Mouse (Mus musculus): ENCODE results near the gene Aldoart2. TPM values are rescaled to one million over a fixed set of nuclear protein-coding genes. Genes with fewer than 3 reads are reported as not detected.

Gene Aldoart2
- total and polyA plus RNA-seq, 2 experiments from 2014 or later, result 0.30 TPM; not detected in 1

DNA sequence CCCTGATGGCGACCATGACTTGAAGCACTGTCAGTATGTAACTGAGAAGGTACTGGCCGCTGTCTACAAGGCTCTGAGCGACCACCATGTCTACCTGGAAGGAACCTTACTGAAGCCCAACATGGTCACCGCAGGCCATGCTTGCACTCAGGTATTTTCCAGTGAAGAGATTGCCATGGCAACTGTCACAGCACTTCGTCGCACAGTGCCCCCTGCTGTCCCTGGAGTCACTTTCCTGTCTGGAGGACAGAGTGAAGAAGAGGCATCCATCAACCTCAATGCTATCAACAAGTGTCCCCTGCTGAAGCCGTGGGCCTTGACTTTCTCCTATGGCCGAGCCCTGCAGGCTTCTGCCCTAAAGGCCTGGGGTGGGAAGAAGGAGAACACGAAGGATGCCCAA lies 828 bp downstream of the Aldoart2 start:
- Histone ChIP-seq H3K4me2 (ENCODE audit: low read depth) (no peak overlapping the region), H3K4me3 (ENCODE audit: low read depth, low read length) (no peak overlapping the region), H3K9ac (no peak overlapping the region), H3K4me1 (ENCODE audit: insufficient read depth) (no peaks in the 10 kb centered on the region), H3K27ac (ENCODE audit: low read depth, low read length) (no peak overlapping the region), H3K36me3 (ENCODE audit: insufficient read depth) (no peaks in the 10 kb centered on the region), H3K9me3 (ENCODE audit: low read length) (no peaks in the 10 kb centered on the region), H3K27me3 (ENCODE audit: insufficient read depth, low read length) (no peaks in the 10 kb centered on the region)
- DNase-seq (no peak), ATAC-seq (no peak)
- WGBS, result 77% methylated on average over 9 of the region's 9 CpGs
- TF ChIP-seq CTCF (IDR thresholded peaks at IDR 0.05; ENCODE audit: low read depth), result no peak

DNA sequence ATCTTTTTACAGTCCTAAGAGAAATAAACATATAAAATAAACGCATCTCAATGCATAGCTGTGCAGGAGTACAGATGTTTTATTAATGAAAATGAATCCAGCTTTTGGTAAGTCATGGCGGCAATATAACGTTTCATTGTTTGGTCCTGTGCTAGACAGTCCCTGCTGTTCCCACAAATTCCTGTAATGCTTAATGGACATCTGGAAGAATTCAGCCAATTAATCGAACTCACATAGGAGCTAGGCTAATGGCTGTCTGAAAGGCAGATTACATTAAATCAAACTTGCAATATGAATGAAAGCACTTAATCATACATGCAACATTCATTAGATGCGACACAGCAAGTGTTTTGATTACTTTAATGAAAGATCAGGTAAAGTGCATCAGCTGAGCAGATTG lies 1.8 kb downstream of the Aldoart2 start:
- 53% methylated on average over 5 of the region's 5 CpGs for WGBS

GRCm38 (mm10) chr12:55568466-55568865 lies 3.4 kb downstream of the Aldoart2 start:
- H3K27me3 ChIP-seq (ENCODE audit: insufficient read depth, low read length), result no peaks in the 10 kb centered on the region
- H3K4me3 ChIP-seq (ENCODE audit: low read depth, low read length), result no peak overlapping the region
- no peak overlapping the region for H3K27ac ChIP-seq (ENCODE audit: low read depth, low read length)
- DNase-seq (no peak), ATAC-seq (no peak)
- no peaks in the 10 kb centered on the region for H3K36me3 ChIP-seq (ENCODE audit: insufficient read depth)
- H3K4me1 ChIP-seq (ENCODE audit: insufficient read depth), result no peaks in the 10 kb centered on the region
- no peak for TF ChIP-seq CTCF (IDR thresholded peaks at IDR 0.05; ENCODE audit: low read depth)
- H3K4me2 ChIP-seq (ENCODE audit: low read depth), result no peak overlapping the region
- no peaks in the 10 kb centered on the region for H3K9me3 ChIP-seq (ENCODE audit: low read length)
- no peak overlapping the region for H3K9ac ChIP-seq
- 86% methylated on average over 3 of the region's 3 CpGs for WGBS

More for the DNA sequence above, 1.8 kb downstream of the Aldoart2 start:
- Histone ChIP-seq H3K9me3 (ENCODE audit: low read length) (no peaks in the 10 kb centered on the region), H3K9ac (no peak overlapping the region), H3K27ac (ENCODE audit: low read depth, low read length) (no peak overlapping the region), H3K4me1 (ENCODE audit: insufficient read depth) (no peaks in the 10 kb centered on the region), H3K36me3 (ENCODE audit: insufficient read depth) (no peaks in the 10 kb centered on the region), H3K4me3 (ENCODE audit: low read depth, low read length) (no peak overlapping the region), H3K27me3 (ENCODE audit: insufficient read depth, low read length) (no peaks in the 10 kb centered on the region), H3K4me2 (ENCODE audit: low read depth) (no peak overlapping the region)
- ATAC-seq (peak; percentile 14; the same call in 1 of the 2 replicates), DNase-seq (no peak)
- no peak for TF ChIP-seq CTCF (IDR thresholded peaks at IDR 0.05; ENCODE audit: low read depth)

- DNase-seq, result no peak
- no peak for TF ChIP-seq CTCF (IDR thresholded peaks at IDR 0.05; ENCODE audit: low read depth)
- Histone ChIP-seq H3K36me3 (ENCODE audit: insufficient read depth) (no peaks in the 10 kb centered on the region), H3K27ac (ENCODE audit: low read depth, low read length) (no peak overlapping the region), H3K4me1 (ENCODE audit: insufficient read depth) (no peaks in the 10 kb centered on the region), H3K9ac (no peak overlapping the region), H3K4me2 (ENCODE audit: low read depth) (no peak overlapping the region), H3K9me3 (ENCODE audit: low read length) (no peaks in the 10 kb centered on the region), H3K27me3 (ENCODE audit: insufficient read depth, low read length) (no peaks in the 10 kb centered on the region), H3K4me3 (ENCODE audit: low read depth, low read length) (no peak overlapping the region)
- 81% methylated on average over 6 of the region's 6 CpGs for WGBS
- ATAC-seq, result no peak
These were observed 4.6 kb downstream of the Aldoart2 start for GRCm38 (mm10) chr12:55569676-55570075.

GRCm38 (mm10) chr12:55570646-55571045 lies 5.6 kb downstream of the Aldoart2 start:
- no peak overlapping the region for H3K27ac ChIP-seq (ENCODE audit: low read depth, low read length)
- 88% methylated on average over 9 of the region's 9 CpGs for WGBS
- DNase-seq, result no peak
- no peaks in the 10 kb centered on the region for H3K27me3 ChIP-seq (ENCODE audit: insufficient read depth, low read length)
- no peaks in the 10 kb centered on the region for H3K4me1 ChIP-seq (ENCODE audit: insufficient read depth)
- H3K4me3 ChIP-seq (ENCODE audit: low read depth, low read length), result no peak overlapping the region
- H3K9ac ChIP-seq, result no peak overlapping the region
- H3K4me2 ChIP-seq (ENCODE audit: low read depth), result no peak overlapping the region
- TF ChIP-seq CTCF (IDR thresholded peaks at IDR 0.05; ENCODE audit: low read depth), result no peak
- no peaks in the 10 kb centered on the region for H3K9me3 ChIP-seq (ENCODE audit: low read length)
- H3K36me3 ChIP-seq (ENCODE audit: insufficient read depth), result no peaks in the 10 kb centered on the region
- no peak for ATAC-seq

- no peak overlapping the region for H3K27ac ChIP-seq (ENCODE audit: low read depth, low read length)
- H3K9me3 ChIP-seq (ENCODE audit: low read length), result no peaks in the 10 kb centered on the region
- no peak overlapping the region for H3K9ac ChIP-seq
- no peak overlapping the region for H3K4me2 ChIP-seq (ENCODE audit: low read depth)
- H3K36me3 ChIP-seq (ENCODE audit: insufficient read depth), result no peaks in the 10 kb centered on the region
- WGBS, result 47% methylated on average over 11 of the region's 11 CpGs
- no peaks in the 10 kb centered on the region for H3K27me3 ChIP-seq (ENCODE audit: insufficient read depth, low read length)
- no peak for TF ChIP-seq CTCF (IDR thresholded peaks at IDR 0.05; ENCODE audit: low read depth)
- no peak overlapping the region for H3K4me3 ChIP-seq (ENCODE audit: low read depth, low read length)
- ATAC-seq (no peak), DNase-seq (no peak)
- H3K4me1 ChIP-seq (ENCODE audit: insufficient read depth), result no peaks in the 10 kb centered on the region
These were observed 6.1 kb downstream of the Aldoart2 start for GRCm38 (mm10) chr12:55571181-55571580.

DNA sequence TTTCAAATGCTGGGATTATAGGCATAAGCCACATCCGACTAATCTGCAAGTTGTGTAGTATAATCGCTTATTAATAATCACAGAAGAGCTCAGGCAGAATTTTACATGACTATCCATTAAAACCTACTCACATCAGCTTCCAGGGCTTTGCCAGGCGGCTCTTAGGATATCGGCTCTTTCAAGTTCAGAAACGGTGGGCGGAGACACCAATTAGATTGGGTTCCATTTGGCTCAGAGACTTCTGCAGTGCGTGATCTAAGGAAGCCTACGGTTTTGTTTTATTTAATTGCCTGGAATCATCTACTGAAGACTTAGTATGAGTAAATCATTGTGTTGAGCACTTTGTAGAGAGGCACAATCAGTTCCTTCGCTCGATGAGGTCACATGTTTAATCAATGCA lies 6.6 kb downstream of the Aldoart2 start:
- H3K4me1 ChIP-seq (ENCODE audit: insufficient read depth), result no peaks in the 10 kb centered on the region
- no peak overlapping the region for H3K4me2 ChIP-seq (ENCODE audit: low read depth)
- no peak for DNase-seq
- no peak for ATAC-seq
- no peaks in the 10 kb centered on the region for H3K9me3 ChIP-seq (ENCODE audit: low read length)
- H3K4me3 ChIP-seq (ENCODE audit: low read depth, low read length), result no peak overlapping the region
- no peaks in the 10 kb centered on the region for H3K36me3 ChIP-seq (ENCODE audit: insufficient read depth)
- no peak overlapping the region for H3K9ac ChIP-seq
- no peak for TF ChIP-seq CTCF (IDR thresholded peaks at IDR 0.05; ENCODE audit: low read depth)
- no peaks in the 10 kb centered on the region for H3K27me3 ChIP-seq (ENCODE audit: insufficient read depth, low read length)
- 38% methylated on average over 10 of the region's 10 CpGs for WGBS
- no peak overlapping the region for H3K27ac ChIP-seq (ENCODE audit: low read depth, low read length)

DNA sequence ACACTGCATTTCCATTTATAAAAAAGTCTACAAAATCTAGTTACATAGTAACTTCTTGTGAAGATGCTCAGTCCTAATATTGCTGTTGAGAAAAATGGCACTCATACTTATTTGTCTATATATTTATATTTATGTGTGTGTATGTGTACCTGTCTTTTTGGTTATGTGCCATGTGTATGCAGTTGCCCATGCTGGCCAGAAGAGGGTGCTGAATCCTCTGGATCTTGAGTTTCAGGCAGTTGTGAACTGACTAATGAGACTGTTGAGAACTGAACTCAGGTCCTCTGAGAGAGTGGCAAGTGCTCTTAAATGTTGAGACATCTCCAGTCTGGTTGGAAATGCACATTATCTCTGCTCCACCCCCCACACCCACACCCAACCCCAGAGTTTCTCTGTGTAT lies 8.1 kb downstream of the Aldoart2 start:
- Histone ChIP-seq H3K4me2 (ENCODE audit: low read depth) (no peak overlapping the region), H3K36me3 (ENCODE audit: insufficient read depth) (no peaks in the 10 kb centered on the region), H3K27ac (ENCODE audit: low read depth, low read length) (no peak overlapping the region), H3K4me1 (ENCODE audit: insufficient read depth) (no peaks in the 10 kb centered on the region), H3K27me3 (ENCODE audit: insufficient read depth, low read length) (no peaks in the 10 kb centered on the region), H3K9ac (no peak overlapping the region), H3K9me3 (ENCODE audit: low read length) (no peaks in the 10 kb centered on the region), H3K4me3 (ENCODE audit: low read depth, low read length) (no peak overlapping the region)
- no peak for ATAC-seq
- TF ChIP-seq CTCF (IDR thresholded peaks at IDR 0.05; ENCODE audit: low read depth), result no peak; the same call in 1 of the 2 replicates
- no peak for DNase-seq
